Mouse (Mus musculus) thymus, postnatal 10 days (tissue): ENCODE data around the gene Mroh7.
"Not testable (repeated sequence)": the region's sequence is repeated elsewhere in the genome, so short reads cannot be mapped to it uniquely, and the experiment has no call there.

Source experiments
- DNase-seq, 2 experiments: peaks; one replicate each; pipeline ENCODE4 v3.0.0; 2021; ENCODE audit warnings: low spot score in 2 of 2

The Mroh7 gene

DNA sequence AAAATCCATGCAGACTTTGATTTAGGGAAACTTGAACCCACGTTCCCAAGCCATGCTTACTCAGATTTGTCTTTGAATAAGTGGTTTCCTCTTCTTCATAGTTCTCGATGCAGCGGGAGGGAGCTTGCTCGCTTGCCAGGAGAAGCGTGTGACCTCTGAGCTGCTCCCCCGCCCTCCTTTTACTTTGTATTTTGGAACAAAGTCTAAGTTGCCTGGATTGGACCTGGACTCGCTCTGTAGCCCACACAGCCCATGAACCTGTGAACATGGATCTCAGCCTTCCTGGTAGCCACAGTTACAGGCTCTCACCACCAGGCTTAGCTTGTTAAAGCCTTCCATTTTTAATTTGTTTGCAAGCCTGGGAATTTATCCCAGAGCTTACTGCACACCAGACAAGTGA, at the start of gene Mroh7:
Gene Mroh7, minus strand, starts transcription at position 112 of the 400 bp plus-strand sequence.
- DNase-seq = no peak

DNA sequence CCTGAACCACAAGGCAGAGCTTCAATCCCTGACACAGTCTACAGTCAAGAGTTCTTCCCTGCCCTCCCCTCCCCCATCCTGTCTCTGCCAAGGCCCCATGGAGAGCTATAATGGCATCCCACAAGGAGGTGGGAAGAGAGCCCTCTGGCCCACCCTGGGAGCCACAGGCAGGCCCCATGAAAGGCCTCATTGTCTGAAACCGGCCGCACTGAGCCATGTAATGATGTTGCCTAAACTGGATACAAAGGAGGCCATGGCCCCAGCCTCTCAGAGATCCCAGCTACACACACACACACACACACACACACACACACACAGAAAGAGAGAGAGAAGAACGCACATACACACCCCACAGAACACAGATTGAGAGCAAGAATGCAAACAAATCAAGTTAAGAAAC, 49.3 kb upstream of the Mroh7 start:
- no peak for DNase-seq

DNA sequence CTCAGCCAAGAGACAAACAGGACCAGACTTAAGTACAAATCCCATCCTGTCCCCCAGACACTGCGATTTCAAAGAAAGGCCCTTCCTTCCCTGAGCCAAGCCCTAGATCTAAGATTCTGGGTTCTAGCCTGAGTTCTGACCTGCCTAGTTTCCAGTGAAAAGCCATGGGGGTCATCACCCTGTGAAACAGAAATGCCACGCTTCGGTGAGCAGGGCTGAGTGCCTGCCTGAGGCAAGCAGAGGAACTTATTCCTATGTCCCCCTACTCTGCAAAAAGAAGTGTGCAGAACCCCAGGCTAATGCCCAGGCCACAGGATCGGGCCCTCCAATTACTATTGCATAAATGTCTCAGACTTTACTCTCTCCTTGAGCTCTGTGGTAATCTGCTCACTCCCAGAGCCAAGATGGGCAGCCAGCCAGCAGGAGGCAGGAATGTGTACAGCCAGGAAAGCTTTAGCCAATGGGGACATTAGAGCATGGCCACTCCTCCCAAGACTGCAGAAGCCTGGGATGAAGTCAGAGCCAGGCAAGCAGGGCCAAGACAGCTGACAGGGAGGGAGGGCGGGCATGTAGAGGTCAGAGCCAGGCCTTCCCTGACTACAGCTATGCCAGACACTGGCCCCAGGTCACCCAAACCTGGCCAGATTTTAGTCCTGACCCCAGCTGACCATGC, 47.5 kb upstream of the Mroh7 start:
- no peak for DNase-seq

DNA sequence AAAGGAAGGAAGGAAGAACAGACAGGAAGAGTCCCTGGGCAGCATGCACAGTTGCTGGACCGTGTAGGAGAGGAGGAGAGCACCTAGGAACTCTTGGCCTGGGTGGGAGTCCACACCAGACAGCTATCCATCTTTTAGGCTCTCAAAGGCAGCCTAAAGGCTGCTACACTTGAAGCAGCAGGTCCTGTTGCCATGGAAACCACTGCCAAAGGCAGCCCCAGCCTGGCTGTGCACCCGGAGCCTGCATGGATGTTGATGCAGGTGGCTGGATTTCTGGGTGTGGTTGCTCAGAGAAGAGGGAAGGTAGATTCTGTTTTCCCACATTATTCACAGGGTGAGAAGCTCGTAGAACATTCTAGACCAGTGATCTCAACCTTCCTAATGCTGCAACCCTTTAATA, 46.3 kb upstream of the Mroh7 start:
- no peak for DNase-seq

DNA sequence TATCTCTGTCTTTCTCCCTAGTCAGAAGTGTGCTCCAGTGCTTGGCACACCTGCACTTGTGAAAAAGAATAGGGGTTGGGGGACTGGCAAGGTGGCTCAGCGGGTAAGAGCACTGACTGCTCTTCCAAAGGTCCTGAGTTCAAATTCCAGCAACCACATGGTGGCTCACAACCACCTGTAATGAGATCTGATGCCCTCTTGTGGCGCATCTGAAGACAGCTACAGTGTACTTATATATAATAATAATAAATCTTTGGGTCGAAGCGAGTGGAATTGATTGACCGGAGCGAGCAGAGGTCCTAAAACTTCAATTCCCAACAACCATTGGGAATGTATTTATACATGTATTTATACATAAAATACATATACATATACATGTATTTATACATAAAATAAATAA, 45.0 kb upstream of the Mroh7 start:
- DNase-seq = not testable (repeated sequence)

DNA sequence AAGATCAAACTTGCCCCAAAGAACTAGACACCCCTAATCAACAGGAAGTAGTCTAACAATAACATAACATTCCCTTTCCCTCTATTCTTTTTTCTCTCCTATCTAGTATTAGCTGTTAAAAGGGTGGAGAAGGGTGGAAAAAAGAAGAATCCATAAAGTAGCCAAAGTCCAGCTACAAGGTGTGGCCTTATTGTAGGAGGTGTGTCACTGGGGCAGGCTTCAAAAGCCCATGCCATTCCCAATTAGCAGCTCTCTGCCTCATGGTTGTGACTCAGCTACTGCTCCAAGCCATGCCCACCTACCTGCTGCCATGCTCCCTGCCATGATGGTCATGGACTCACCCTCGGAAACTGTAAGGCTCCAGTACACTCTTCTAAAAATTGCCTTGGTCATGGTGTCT, 41.8 kb upstream of the Mroh7 start:
- no peak for DNase-seq

DNA sequence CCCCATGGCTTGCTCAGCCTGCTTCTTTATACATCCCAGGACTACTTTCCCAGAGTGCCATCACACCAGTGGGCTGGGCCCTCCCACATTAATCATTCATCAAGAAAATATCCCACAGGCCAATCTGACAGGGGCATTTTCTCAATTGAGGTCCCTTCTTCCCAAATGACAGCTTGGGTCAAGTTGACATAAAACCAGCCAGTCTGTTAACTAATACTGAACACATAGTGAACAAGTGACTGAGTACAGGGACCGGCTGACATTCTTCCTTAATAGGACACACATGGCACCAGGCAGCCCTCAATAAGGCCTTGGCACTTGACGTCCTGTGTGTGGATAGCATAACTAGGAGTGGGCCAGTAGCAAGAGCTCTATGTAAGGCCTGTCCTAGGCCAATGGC, 38.6 kb upstream of the Mroh7 start:
- DNase-seq = no peak

DNA sequence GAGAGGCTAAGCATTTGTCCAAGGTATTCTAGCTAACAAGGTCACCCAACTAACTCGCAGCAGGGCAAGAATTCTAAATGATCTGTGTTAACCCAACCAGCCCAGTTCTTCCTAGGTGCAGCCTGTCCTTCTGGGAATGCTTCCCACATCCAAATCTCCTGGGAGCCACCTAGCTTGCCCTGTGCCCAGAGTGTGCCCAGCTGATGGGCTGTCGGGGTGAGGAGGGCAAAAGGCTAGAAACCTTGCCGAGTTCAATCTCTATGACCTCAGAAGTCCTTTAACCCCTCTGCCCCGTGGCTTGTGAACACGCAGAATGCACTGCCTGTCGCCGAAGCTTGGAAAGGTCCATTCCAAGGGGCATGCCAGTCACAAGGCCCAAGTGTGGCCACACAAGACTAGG, 33.4 kb upstream of the Mroh7 start:
- DNase-seq = no peak

DNA sequence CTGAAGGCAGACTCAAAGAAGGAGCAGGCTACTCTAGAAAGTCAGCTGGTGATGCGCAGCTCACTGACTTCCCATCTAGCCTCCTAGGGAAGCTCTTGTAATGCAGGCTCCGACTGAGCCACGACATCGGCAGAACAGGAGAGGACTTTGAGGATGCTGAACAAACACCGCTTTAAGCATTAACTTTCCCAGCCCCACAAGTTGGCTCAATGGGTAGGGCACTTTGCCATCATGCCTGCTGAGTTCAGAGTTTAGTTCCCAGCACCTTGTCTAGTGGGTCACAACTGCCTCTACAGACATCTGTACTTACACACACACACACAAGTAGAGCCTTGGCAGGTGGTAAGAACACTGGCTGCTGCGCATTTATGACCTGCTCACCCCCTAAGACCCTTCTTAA, 21.0 kb upstream of the Mroh7 start:
- no peak for DNase-seq

DNA sequence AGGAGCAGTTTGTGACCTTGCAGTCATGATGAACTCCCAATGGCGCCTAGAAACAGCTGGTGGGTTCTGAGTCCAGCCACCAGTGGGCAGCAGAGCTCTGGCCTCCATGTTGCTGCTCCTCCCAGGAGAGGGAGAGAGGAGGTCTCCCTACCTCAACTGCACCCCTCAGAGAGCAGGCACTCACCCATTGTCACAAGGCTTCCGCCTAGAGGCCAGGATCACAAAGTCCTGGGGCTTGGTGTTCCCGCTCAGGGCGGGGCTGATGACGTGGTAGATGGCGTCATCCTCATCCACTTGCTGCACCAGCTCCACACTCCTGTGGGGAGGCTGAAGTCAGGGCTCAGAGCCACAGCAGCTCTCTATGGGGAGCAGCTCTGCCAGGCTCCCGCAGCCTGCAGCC, 19.0 kb upstream of the Mroh7 start:
- peak; percentile 21 to 47 for DNase-seq

DNA sequence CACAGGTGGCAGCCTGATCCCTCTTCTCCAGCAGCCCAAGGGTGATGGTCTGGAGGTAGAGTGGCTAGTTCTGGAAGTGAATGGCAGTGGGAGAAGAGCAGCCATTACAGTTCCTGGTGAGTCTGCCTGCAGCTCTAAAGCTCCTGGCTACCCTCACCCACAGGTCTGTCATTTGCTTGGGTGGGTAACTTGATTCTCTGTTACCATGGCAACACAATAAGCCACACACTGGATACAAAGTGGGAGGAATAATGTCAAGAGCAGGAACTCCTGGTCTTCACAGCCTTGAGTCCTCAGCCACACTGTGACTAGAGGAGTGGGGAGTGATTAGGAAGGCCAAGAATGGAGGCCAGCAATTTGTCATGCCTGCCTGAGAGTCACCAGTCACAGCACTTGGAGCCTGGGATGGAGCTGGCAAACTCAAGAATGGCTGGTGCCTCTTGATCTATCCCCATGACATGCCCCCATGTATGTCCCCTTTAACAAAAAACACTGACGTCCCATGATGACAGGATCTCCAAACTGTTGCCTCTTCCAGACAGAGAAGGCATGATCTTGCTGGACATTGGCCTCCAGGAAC, 16.4 kb upstream of the Mroh7 start:
- no peak for DNase-seq

DNA sequence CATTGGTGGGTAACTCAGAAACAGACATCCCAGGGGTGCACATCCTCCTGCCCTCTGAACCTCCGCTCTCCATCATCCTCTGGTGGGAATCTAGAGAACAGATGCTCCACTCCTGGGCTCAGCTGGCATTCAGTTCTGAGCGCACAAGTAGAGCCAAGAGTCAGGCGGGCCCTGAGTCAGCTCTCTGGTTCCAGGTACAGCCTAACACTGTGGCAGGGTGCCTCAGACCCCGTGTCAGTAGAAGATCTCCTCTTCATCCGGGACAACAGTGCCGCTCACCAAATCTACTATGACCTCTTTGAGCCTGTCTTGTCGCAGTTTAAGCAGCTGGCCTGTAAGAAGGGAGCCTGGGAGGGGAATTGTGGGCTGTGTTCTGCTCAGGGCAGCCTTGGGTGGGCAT, 15.1 kb upstream of the Mroh7 start:
- no peak for DNase-seq

DNA sequence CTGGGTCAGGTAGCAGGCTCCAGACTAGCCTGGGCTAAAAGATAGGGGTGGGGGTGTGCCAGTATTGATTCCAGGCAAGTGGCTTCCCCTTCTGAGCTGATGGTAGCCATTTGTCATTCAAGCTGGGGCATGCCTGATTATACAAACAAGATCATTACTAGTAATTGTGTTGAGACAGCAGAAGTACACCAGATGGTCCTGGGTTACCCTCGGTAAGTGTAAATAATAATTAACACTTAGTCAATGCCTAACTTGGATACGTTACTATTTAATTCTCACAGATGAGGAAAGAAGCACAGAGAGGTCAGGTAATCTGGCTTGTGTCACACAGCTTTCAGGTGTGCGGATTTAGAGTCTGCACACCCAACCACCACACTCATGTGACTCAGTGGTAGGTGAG, 7.2 kb upstream of the Mroh7 start:
- no peak for DNase-seq

DNA sequence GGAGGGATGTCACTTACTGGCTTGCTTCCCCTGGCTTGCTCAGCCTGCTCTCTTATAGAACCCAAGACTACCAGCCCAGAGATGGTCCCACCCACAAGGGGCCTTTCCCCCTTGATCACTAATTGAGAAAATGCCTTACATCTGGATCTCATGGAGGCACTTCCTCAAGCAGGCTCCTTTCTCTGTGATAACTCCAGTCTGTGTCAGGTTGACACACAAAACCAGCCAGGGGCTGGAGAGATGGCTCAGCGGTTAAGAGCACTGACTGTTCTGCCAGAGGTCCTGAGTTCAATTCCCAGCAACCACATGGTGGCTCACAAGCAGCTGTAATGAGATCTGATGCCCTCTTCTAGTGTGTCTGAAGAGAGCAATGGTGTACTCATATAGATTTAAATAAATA, 6.2 kb upstream of the Mroh7 start:
- not testable (repeated sequence) for DNase-seq

DNA sequence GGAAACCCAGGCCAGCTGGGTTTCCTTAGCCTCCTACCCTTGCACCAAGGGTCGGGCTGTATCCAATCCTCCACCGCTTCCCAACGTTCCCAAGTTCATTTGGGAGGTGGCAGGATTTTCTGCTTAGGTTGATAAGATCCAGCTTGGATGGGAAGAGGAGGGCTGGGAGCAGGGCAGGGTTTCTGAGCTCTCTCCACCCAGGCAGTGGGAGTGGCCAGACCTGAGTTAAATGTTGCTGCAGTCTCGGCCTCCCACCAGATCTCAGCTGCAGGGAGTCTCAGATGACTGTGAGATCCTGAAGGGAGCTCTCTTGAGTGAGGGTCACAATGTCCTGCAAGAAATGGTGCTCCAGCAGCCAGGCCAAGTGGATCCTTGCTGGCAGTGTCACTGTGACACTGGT, 2.9 kb upstream of the Mroh7 start, which contains the start of gene Fam151a:
Gene Fam151a, plus strand, starts transcription at position 254 of the 400 bp plus-strand sequence.
- no peak for DNase-seq

DNA sequence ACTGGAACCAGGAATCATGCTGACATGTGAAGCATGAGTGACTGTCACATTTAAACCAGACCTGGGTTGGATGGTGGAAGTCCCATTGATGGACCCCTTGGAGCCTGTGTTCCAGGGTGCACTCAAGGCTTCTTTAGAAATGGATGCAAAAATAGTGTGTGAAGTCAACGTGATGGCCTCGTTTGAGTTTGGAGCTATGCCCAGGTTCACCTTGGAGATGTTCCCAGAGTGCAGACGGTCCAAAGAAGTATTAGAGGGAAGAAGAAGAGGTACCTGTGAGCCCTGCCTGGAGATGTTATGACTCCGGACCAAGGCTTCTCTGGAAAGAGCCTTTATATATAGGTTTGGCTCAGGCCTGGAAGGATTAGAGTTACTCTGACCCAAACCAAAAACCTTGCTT, 10.1 kb downstream of the Mroh7 start:
- DNase-seq = no peak

DNA sequence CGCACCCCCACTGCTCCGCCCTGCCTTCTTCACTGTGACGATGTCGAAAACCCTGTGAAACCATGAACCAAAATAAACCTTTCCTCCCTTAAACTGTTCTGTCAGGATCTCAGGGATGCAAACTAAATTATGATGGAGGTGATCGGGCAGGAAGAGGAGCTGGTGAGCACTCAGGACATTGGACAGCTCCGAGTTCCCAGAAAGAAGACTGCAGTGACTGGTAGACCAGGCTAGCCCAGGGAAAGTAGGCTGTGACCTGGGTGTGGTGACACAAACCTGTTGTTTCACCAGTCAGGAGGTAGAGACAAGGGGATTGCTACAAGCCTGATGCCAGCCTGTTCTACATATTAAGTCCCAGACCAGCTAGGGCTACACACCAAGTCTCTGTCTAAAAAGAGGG, 17.1 kb downstream of the Mroh7 start:
- DNase-seq = no peak

DNA sequence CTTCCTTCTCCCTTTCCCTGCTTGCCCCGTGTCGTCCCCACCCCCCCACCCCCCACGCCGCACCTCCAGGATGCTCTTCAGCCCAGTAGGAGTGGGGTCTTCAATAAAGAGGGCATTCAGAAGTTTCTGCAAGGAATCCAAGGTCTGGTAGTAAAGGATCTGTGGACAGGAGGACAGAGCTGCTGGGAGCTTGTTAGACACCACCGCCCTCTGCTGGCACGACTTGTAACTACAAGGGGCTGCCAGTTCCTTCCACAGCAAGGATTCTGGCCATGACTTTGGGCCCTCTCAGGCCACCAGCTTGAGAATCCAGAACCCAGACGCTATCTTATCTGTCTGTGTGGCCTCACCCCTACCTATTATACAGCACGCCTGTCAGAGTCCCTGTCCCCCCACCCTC, 22.3 kb downstream of the Mroh7 start:
- DNase-seq = peak; percentile 31 to 79

DNA sequence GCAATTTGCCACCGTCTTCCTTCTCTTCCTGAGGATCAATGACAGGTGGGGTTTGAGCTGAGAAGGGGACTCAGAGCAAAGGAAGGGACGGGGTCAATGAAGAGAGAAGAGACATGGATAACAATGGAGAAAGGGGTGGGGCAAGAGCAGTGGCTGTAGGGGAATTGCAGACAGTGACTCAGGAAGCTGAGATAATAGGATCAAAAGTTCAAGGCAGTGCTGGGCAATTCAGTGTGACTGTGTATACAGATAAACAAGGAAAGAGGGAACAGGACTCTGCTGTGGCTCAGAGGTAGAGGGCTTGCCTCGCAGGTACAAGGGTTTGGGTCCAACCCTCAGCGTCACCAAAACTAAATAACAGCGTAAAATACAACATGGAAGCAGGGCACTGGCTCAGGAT, 22.8 kb downstream of the Mroh7 start:
- DNase-seq = no peak

DNA sequence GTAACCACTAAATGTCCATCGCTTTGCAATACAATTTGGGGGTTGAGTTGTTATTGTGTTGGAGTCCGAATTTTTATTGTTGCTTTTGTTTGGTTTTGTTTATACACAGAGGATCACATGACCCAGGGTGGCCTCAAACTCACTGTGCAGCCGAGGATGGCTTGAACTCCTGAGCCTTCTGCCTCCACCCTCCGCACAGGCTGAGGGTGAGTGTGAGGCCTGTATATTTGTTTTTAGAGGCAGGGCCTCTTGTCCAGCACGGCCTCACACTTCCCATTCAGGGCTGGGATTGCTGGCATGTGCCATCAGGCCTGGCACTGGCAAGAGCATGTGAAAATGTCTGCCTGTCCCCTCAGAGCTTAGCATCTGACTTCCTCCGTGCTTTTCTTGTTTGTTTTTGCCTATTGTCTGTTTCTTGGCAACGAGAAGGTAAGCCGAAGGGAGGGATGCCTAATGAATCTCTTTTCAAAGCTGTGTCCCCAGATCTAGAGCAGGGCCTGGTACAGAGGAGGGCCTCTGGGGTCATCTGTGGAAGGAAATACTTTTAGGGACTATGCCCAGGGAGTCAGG, 25.5 kb downstream of the Mroh7 start:
- DNase-seq = no peak

DNA sequence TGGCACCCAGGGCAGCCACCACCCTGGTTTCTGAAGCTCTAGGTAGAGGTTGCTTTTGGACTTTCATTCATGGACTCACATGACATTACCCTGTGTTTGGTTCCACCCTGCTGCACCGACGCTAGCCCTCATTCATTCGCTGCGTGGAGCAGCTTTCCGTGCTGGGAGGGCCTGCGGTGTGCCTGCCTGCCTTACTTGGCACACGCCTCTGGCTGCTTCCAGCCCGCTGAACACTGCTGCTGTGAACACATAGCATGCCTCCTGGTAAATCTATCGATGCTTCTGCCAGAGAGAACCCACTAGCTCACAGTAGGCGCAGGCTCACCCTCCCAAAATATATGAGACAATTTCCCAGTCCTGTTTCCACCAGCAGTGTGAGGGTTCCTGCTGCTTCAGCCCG, 26.3 kb downstream of the Mroh7 start:
- DNase-seq = no peak

DNA sequence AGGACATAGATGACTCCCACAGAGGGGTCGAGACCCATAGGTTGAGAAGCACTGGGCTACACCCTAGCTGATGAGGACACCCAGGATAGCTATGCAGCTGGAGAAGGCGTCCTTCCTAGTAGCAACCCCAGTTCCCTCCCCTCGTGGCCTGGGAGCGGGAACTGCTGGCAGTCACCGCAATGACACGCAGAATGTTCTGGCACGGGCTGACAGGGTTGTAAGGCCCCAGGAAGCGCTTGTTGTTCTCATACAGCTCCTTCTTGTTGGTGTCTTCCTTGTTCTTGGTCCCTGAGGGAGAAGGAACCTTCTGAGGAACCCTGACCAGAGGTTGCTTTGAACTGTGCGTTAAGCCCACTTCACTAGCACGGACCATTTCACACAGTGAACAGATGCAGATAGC, 26.8 kb downstream of the Mroh7 start:
- no peak for DNase-seq

DNA sequence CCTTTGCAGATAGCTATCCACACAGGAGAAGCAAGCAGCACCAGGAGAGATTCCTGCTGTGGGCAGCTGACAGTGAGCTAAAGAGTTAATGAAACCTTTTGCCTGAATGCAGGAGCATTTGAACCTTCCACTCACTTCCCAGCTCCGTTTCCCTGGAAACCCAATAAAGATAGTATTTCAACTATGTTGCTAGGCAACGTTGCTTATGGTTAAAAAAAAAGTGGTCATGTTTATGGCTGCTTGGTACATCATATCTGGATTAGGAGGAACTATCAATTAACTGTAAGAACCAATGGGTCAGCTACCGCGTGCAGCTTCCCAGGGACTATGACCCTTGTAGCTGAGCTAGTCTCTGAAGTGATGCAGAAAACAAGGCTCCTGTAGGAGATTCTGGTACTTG, 29.9 kb downstream of the Mroh7 start:
- no peak for DNase-seq

DNA sequence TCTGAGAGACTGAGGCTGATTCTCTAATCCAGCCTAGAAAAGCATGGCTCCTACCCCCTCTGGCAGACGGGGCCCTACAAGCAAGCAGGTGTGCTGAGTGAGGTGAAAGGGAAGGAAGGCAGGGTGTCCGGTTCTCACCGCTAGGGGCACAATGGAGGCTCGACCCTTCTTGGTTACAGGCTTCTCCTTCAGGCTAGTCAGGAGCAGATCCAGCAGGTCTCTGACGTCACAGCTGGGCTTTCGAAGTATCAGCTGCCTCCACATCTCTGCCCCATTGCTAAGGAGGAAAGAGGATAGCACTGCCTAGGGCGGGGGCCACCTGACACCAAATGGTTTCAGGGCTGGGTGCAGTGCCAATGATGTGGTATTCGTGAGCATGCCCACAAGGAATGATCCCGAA, 30.7 kb downstream of the Mroh7 start:
- DNase-seq = peak in 1 of 2 experiments; percentile 23
